Mouse (Mus musculus) erythroblast, embryonic 14.5 days (primary cell): Measurements from ENCODE around the gene Cacna2d3. TPM values are rescaled to one million over a fixed set of nuclear protein-coding genes. Genes with fewer than 3 reads are reported as not detected.

ENCODE experiments used
- H3K27me3 ChIP-seq: 2 replicates; pipeline ENCODE4 v1.6.1; 2012; ENCODE audit warnings: inconsistent platforms; ENCODE audit not compliant: control insufficient read depth
- H3K36me3 ChIP-seq: 2 replicates; pipeline ENCODE4 v1.6.1; 2012; ENCODE audit warnings: mild to moderate bottlenecking, inconsistent platforms; ENCODE audit not compliant: control insufficient read depth
- H3K4me1 ChIP-seq: 2 replicates; pipeline ENCODE4 v1.6.1; 2012; ENCODE audit warnings: inconsistent platforms; ENCODE audit not compliant: control insufficient read depth
- H3K4me3 ChIP-seq: replicated peaks from 2 replicates; pipeline ENCODE3; 2012; ENCODE audit warnings: moderate library complexity, mild to moderate bottlenecking, inconsistent platforms
- H3K9me3 ChIP-seq: 2 replicates; pipeline ENCODE4 v1.6.1; 2012; ENCODE audit warnings: low read length, inconsistent platforms, mixed read lengths; ENCODE audit not compliant: control insufficient read depth
- GATA1 ChIP-seq: IDR thresholded peaks from 2 replicates; pipeline ENCODE4 v1.6.1; 2012; ENCODE audit warnings: low read length, inconsistent platforms, mixed read lengths
- TAL1 ChIP-seq: IDR thresholded peaks from 3 replicates; pipeline ENCODE4 v1.6.1; 2012; ENCODE audit warnings: low read length, inconsistent platforms, mixed read lengths
- polyA plus RNA-seq: library from polyadenylated mRNA; stranded (reverse); fragments of >175 nt; gene quantifications from 2 replicates; pipeline ENCODE4 v1.2.3, GENCODE M21; 2012

Gene Cacna2d3
- polyA plus RNA-seq, 1 experiment: 0.14 TPM

GRCm38 (mm10) chr14:29077418-29077817, 644.2 kb downstream of the Cacna2d3 start:
- no peak overlapping the region for H3K4me3 ChIP-seq
- H3K27me3 ChIP-seq: no peaks in the 10 kb centered on the region
- TF ChIP-seq GATA1: no peak
- TF ChIP-seq TAL1: no peak
- no peaks in the 10 kb centered on the region for H3K9me3 ChIP-seq
- H3K36me3 ChIP-seq: no peaks in the 10 kb centered on the region
- H3K4me1 ChIP-seq: no peaks in the 10 kb centered on the region

GRCm38 (mm10) chr14:29073747-29074146, 647.9 kb downstream of the Cacna2d3 start:
- TF ChIP-seq TAL1 (no peak), GATA1 (no peak)
- no peaks in the 10 kb centered on the region for H3K4me1 ChIP-seq
- H3K27me3 ChIP-seq: no peaks in the 10 kb centered on the region
- no peaks in the 10 kb centered on the region for H3K9me3 ChIP-seq
- no peaks in the 10 kb centered on the region for H3K36me3 ChIP-seq
- H3K4me3 ChIP-seq: no peak overlapping the region

GRCm38 (mm10) chr14:29062676-29063075, 659.0 kb downstream of the Cacna2d3 start:
- H3K4me1 ChIP-seq: no peaks in the 10 kb centered on the region
- H3K36me3 ChIP-seq: no peaks in the 10 kb centered on the region
- TF ChIP-seq TAL1 (no peak), GATA1 (no peak)
- H3K9me3 ChIP-seq: peaks cover 2% of the 10 kb centered on the region; the same call in 1 of the 2 replicates
- no peaks in the 10 kb centered on the region for H3K27me3 ChIP-seq
- no peak overlapping the region for H3K4me3 ChIP-seq

GRCm38 (mm10) chr14:29061491-29061890, 660.2 kb downstream of the Cacna2d3 start:
- Histone ChIP-seq H3K4me1 (no peaks in the 10 kb centered on the region), H3K9me3 (peaks cover 2% of the 10 kb centered on the region; the same call in 1 of the 2 replicates), H3K4me3 (no peak overlapping the region), H3K27me3 (no peaks in the 10 kb centered on the region), H3K36me3 (no peaks in the 10 kb centered on the region)
- TF ChIP-seq GATA1 (no peak), TAL1 (no peak)

- Histone ChIP-seq H3K36me3 (no peaks in the 10 kb centered on the region), H3K4me3 (no peak overlapping the region), H3K4me1 (no peaks in the 10 kb centered on the region), H3K9me3 (peaks cover 2% of the 10 kb centered on the region; the same call in 1 of the 2 replicates), H3K27me3 (no peaks in the 10 kb centered on the region)
- no peak for TF ChIP-seq GATA1
Measured at GRCm38 (mm10) chr14:29060679-29061078, 661.0 kb downstream of the Cacna2d3 start.

DNA sequence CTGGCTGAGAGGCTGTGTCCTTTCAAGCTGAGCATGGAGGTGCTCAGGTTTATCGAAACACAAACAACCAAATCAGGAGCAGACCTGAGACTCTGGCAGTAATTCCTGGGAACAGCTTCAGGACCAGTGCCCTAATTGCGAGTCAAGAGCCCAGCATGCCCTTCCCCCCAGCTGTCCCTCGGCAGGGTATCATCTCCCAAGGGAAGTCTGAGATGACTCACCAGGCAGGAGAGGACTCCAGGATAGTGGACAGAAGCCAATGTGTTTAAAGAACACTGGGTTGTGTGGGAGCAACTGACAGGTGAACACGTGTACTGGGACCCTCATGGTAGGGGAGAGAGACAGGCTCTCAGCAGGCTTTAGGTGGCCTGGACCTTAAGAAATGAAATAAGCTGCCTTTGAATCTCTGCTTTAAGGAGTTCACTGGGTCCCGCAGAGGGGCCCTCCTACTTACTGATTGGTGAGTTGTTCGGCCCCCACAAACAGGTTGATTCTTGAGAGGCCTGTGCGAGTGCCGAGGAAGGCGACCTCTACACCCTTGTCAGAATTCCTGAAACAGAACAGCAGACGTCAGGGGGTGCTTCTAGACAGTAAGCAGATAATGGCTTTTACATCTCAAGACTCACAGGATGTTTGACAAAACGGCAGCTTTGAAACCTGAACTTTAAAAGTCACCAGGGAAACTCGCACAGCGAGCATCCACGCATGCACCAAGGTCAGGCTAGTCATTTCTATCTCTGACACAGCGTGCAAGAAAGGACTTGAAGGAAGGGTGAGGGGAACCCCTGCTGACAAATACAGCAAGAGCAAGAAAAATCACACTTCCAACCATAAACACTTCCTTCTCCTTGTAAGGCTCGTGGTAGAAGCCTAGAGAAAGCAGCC, 669.5 kb downstream of the Cacna2d3 start:
- H3K36me3 ChIP-seq: no peaks in the 10 kb centered on the region
- H3K27me3 ChIP-seq: no peaks in the 10 kb centered on the region
- H3K9me3 ChIP-seq: no peaks in the 10 kb centered on the region
- H3K4me1 ChIP-seq: no peaks in the 10 kb centered on the region
- no peak for TF ChIP-seq TAL1
- no peak for TF ChIP-seq GATA1
- H3K4me3 ChIP-seq: no peak overlapping the region

GRCm38 (mm10) chr14:29042355-29042754, 679.3 kb downstream of the Cacna2d3 start:
- no peaks in the 10 kb centered on the region for H3K9me3 ChIP-seq

GRCm38 (mm10) chr14:29041498-29041897, 680.2 kb downstream of the Cacna2d3 start:
- Histone ChIP-seq H3K36me3 (no peaks in the 10 kb centered on the region), H3K4me3 (no peak overlapping the region), H3K9me3 (no peaks in the 10 kb centered on the region), H3K27me3 (no peaks in the 10 kb centered on the region), H3K4me1 (no peaks in the 10 kb centered on the region)
- TF ChIP-seq GATA1 (no peak), TAL1 (no peak)

More at GRCm38 (mm10) chr14:29042355-29042754, 679.3 kb downstream of the Cacna2d3 start:
- TF ChIP-seq TAL1 (no peak), GATA1 (no peak)
- H3K4me1 ChIP-seq: no peaks in the 10 kb centered on the region
- no peaks in the 10 kb centered on the region for H3K36me3 ChIP-seq
- H3K4me3 ChIP-seq: no peak overlapping the region
- H3K27me3 ChIP-seq: no peaks in the 10 kb centered on the region

DNA sequence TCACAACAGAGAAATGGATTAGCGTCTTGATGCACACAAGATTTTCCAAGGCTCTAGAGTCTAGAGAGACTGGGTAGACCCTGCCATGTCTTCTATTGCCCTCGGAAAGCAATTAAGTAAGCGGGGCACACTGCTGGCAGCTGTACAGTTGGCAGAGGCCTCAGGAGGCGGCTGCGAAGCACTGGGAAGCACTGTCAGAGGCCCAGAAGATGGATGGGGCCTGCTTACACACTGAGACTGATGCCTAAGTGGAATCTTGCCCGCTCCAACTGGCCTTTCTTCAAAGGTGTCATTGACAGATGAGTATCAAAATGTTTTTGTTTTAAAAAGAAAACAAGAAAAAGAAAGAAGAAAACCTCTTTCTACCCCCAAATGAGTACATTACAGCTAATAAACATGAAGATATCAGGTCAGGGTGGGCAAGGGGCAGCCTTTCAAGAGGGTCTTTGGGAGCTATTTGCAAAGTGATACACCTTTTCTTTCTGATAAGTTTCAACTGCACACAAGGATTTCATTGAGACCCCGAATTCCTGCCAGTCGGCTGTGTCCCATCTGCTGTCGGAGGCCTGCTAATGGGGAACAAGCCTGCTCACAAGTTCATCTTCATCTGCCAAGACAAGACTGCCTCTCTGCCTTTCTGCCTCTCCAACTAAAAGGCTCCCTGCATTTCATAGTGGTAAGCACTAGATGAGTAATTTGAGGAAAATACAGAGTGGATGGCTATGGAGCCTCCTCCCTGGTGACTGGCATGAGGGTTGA, 680.9 kb downstream of the Cacna2d3 start:
- H3K27me3 ChIP-seq: no peaks in the 10 kb centered on the region

More for the DNA sequence above, 680.9 kb downstream of the Cacna2d3 start:
- Histone ChIP-seq H3K9me3 (no peaks in the 10 kb centered on the region), H3K4me1 (no peaks in the 10 kb centered on the region), H3K36me3 (no peaks in the 10 kb centered on the region), H3K4me3 (no peak overlapping the region)
- no peak for TF ChIP-seq GATA1
- TF ChIP-seq TAL1: no peak
